Mouse (Mus musculus) fibroblast of lung, adult 2 months (primary cell): ENCODE results near the gene Igfbp3.

Experiments used
- DNase-seq: peaks from one replicate; pipeline ENCODE4 v3.0.0-alpha.2; 2011; ENCODE audit warnings: low read depth

The Igfbp3 gene

GRCm38 (mm10) chr11:7161502-7162174, 52.1 kb downstream of the Igfbp3 start:
- no peak for DNase-seq

- no peak for DNase-seq
Observed at GRCm38 (mm10) chr11:7160637-7161101, 53.1 kb downstream of the Igfbp3 start.

GRCm38 (mm10) chr11:7160146-7160545, 53.6 kb downstream of the Igfbp3 start:
- DNase-seq, result no peak

GRCm38 (mm10) chr11:7158196-7158595, 55.5 kb downstream of the Igfbp3 start:
- DNase-seq, result no peak

GRCm38 (mm10) chr11:7156427-7156826, 57.3 kb downstream of the Igfbp3 start:
- DNase-seq, result no peak
